Mouse (Mus musculus): Measurements from ENCODE around the gene Klc1.

GRCm38 (mm10) chr12:111774845-111775244 is 16.2 kb downstream of the Klc1 start:
- TF ChIP-seq CTCF (IDR thresholded peaks at IDR 0.05; ENCODE audit: low read depth, low read length) (no peak), POLR2A (IDR thresholded peaks at IDR 0.05; ENCODE audit: borderline replicate concordance, low read depth, low read length) (no peak)

Data from bone marrow macrophage, adult 2 months (primary cell).